Mouse (Mus musculus) adrenal gland, postnatal 25 days (tissue): ENCODE results near the gene Polr2m. TPM values are rescaled to one million over a fixed set of nuclear protein-coding genes. Genes with fewer than 3 reads are reported as not detected.
"Not testable (repeated sequence)": the region's sequence is repeated elsewhere in the genome, so short reads cannot be mapped to it uniquely, and the experiment has no call there.

Source experiments
- DNase-seq: peaks from one replicate; pipeline ENCODE4 v3.0.0; 2021; ENCODE audit warnings: mixed read lengths
- long read RNA-seq: library from polyadenylated mRNA; stranded (forward); transcript quantifications from one replicate; pipeline ENCODE4 v2.0.0, GENCODE M21; 2021
- total RNA-seq: library from RNA; stranded (reverse); gene quantifications from 2 replicates; pipeline ENCODE4 v1.2.3, GENCODE M21; 2021

Polr2m gene
- total RNA-seq, result 169 and 181 TPM in 2 replicates
- long read RNA-seq, transcript Polr2m-201 (4 exons, 2,200 nt), result major isoform, 454 of 489 reads
- long read RNA-seq, transcript Polr2m-202 (4 exons, 2,138 nt), result minor isoform, 19 of 489 reads
- long read RNA-seq, partial matches to known transcripts, result 9 of 489 reads
- long read RNA-seq, other reads (novel, unspliced or antisense), result 6 of 489 reads

DNA sequence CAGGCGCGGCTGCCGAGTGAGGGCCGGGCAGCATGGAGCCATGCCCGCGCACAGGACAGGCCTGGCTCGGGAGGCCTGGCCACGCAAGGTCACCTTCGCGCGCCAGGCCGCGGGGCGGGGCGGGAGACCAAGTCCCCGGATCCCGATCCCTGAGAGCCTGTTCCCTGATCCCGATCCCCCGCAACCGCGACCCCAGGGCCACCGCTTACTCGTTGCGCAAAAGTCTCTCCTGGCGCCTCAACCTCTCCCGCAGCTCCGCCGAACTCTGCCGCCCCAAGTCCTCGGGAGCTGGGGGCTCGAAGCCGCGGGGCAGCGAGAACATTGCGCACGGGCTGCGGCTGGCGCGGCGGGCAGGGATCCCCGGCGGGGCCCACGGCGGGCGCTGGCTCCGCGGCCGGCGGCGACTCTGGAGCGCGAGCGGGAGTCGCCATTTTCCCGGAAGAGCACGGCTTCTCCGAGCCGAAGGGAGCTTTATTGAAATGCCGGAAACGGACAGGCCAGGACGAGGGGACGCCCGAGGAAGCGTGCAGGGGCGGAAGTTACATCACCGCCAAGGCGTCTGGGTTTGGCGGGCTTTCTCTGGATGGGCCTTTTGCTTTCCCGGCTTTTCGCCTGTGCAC lies at the start of gene Polr2m:
Polr2m (minus strand) TSS at position 461 of the 620 bp plus-strand sequence.
- peak; percentile 94 for DNase-seq

DNA sequence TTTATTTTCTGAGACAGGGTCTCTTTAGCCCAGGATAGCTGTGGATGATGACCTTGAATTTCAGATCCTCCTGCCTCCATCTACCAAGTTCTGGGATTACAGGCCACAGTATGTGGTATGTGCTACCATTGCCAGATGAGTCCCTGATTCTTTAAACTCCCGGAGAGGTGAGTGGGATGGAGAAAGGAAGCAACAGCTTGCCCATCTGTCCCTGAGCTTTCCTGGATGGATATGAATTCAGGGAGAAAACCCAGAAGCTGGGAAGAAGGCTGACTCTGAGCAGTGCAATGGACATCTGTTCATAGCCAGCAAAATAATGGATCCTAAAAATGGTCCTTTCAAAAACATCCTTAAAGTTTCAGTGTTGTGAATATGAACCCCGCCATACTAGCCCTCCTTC lies 49.3 kb upstream of the Polr2m start:
- no peak for DNase-seq

DNA sequence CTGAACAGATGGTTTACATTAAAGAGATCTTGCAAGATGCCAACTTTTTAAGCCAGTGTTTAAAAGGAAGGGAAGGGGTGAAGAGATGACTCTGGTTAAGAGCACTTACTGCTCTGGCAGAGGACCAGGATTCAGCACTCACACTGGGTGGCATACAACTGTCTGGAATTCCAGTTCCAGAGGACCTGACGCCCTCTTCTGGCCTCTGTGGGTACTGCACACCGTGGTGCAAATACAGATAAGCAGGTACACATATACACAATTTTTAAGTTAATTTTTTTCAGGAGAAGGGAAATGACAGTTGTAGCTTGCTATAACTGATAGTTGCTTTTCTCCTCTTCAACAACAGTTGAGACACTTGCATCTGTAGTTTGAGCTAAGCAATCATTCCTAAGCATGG lies 44.2 kb upstream of the Polr2m start:
- no peak for DNase-seq

DNA sequence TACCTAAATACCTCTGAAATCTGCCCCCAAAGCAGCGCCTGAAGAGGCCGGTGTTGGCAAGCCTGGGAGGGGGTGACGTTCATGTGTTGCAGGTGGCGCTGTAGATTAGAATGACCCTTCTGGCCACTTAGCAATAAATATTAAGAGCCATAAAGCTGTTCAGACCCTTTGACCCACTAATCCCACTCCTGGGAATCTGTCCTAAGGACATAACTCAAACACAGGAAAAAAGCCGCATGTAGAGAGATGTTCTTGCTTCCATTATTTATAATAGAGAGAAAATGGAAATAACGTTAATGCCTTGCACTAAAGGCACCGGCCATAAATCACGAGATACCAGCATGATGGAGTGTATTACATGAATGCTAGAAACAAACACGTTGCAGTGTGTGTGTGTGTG lies 41.7 kb upstream of the Polr2m start:
- DNase-seq, result no peak

GRCm38 (mm10) chr9:71523901-71524300 lies 38.2 kb upstream of the Polr2m start:
- DNase-seq, result no peak

DNA sequence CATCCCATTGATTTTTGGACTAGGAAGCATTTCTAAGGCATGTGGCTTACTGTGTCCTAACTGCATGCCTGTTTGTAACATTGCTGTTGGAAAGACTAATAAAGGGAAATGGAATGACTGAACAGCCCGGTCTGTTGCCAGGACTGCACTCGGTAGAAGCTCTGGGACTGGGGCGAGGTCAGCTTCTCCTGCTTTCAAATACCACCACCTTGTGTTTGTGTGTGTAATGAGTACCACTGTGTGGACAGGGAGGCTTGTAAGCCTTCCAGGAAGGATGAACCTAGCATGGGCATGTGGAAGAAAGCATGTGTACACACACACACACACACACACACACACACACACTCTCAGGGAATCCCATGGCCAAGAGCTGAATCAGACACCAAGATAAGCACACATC lies 34.1 kb upstream of the Polr2m start:
- DNase-seq, result no peak

DNA sequence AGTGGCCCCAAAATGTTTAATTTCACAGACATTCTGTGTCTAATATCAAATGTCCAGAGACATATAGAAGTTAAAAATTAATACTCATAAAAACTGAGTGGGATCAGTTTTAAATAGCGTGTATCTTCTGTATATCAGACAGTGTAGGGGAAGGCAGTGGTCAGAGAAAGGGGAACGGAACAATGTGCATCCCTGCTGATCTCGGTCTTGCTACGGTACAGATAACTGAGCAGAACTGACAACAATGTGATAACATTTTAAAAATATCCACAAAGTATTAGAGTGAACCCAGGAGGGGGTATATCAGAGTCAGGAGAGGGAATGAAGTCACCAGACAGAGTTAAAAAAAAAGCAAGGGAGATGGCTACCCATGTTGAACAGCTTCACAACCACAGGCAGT lies 31.8 kb upstream of the Polr2m start:
- DNase-seq, result no peak

DNA sequence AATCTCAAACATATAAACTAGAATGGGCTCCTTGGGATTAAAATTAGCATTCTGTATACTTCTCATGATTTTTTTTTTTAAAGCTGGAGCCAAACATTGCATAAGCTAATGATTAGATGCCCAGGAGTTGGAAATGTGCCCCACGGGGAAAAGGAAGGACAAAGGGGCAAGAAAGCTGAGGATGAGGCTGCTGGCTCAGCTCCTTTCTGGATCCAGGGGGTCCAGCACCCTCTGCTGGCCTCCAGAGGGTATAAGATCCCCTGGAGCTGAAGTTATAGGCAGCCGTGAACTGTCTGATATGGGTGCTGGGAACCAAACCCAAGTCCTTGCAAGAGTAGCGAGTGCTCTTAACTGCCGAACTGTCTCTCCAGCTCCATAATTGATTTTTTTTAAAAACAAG lies 30.1 kb upstream of the Polr2m start:
- DNase-seq, result no peak

DNA sequence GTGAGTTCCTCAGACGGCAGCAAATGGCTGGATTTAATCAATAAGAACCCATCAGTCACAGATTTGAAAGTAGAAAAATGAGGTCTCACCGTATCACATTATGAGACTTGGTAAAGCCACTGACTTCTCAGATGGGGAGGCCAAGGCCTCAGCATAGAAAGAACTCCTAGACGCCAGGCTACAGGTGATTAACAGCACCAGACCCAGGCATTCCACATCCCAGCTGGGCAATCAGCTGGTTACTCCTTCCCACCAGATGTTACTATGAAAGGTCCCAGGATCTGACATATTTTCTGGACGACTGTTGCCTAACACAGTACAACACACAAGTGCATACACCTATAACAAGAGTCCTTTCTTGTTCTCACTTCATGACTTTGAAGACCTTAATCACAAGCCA lies 27.8 kb upstream of the Polr2m start:
- no peak for DNase-seq

DNA sequence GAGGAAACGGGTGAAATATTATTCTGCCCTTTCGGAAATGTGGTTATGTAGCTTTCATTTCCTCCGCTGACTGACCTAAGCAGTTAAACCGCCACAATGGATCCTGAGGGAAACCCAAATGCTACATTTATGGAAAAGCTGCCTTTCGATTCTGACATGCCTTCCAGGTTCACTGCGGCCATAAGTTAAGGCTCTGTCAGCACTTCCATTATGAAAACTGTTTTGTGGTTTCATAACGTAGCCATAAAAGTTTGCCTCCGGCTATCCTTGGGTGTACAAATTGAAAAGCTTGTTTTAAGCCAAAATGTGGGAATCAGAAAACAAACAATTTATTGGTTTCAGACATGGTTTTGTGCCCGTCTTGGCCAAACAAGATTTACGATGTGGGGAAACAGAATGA lies 27.2 kb upstream of the Polr2m start:
- DNase-seq, result no peak

- no peak for DNase-seq
Measured at GRCm38 (mm10) chr9:71498391-71499182, 12.9 kb upstream of the Polr2m start.

DNA sequence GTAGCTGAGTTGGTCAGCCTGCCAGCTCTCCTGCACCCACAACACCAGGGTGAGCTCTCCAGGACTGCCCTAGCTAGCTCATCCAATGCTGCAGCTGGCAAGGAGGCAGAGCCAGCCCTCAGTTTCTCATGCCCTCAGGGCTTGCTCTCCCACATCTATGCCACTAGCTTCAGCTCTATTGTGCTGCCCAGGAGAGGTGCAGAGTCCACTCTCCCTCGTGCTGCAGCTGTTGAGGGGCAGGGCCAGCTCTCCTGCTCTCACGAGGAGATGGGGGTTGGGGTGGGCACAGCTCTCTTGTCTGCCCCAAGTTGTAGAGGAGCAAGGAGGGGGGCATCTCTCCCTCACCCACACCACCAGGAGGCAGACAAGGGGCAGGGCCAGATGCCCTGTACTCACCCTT lies 10.9 kb upstream of the Polr2m start:
- no peak for DNase-seq

GRCm38 (mm10) chr9:71493771-71494170 lies 8.0 kb upstream of the Polr2m start:
- no peak for DNase-seq

GRCm38 (mm10) chr9:71492296-71493025 lies 6.7 kb upstream of the Polr2m start:
- DNase-seq, result no peak

GRCm38 (mm10) chr9:71490076-71490475 lies 4.3 kb upstream of the Polr2m start:
- DNase-seq, result no peak

- DNase-seq, result no peak
Measured at GRCm38 (mm10) chr9:71486127-71486526, 392 bp upstream of the Polr2m start.

DNA sequence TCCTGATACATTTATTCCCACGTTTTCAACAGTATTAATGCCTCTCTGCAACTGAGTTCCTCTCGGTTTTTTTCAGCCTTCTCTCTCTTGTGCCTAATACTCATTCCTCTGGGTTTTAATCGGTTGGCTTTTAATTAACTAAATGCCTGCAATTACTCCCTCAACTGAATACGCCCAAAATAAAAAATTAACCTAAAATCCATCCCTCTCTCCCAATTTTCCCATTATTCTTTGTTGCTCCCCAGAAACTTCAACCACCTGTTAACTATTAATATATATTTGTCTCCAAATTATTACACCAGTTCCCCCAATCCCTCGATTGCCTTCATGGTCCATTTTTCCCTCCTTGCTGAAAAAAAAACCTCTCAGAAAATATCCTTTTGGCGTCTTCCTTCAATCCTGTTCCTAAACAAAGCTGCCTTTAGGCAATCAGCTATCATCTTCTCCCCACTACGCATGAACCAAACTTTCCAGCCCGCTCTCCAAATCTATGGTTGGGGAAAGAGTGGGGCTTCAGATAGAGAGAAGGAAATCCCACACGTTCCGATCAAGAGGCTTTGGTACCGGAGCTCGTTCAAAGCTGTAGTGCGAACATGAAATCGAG lies 762 bp downstream of the Polr2m start:
- no peak for DNase-seq

DNA sequence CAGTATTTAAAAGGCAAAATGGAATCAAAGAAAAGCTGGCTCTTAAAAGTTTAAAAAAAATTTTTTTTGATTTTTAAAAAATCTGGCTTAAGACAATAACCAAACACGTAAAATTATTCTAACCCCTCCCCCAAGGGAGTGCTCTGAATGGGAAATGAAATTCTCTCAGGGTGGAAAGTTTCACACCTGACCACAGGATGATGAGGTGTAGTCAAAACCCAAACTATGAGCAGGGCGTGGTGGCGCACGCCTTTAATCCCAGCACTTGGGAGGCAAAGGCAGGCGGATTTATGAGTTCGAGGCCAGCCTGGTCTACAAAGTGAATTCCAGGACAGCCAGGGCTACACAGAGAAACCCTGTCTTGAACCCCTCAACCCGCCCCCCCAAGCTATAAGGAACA lies 1.9 kb downstream of the Polr2m start:
- not testable (repeated sequence) for DNase-seq

DNA sequence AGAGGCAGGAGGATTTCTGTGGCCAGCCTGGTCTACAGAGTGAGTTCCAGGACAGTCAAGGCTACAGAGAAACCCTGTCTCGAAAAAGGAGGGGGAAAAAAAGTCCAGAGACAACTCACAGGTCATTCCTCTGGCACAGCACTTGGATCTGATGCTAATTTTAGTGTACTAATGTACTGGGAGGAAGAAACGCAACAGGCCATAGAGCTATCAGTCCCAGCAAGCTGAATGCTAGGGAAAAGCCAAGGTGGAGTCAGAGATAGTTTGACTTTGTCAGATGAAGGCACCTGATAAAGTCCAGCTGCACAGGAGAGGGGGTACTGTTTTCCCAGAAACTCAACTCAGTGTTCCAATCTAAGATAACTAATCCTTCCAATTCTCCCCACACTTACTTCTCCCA lies 5.4 kb downstream of the Polr2m start:
- no peak for DNase-seq

DNA sequence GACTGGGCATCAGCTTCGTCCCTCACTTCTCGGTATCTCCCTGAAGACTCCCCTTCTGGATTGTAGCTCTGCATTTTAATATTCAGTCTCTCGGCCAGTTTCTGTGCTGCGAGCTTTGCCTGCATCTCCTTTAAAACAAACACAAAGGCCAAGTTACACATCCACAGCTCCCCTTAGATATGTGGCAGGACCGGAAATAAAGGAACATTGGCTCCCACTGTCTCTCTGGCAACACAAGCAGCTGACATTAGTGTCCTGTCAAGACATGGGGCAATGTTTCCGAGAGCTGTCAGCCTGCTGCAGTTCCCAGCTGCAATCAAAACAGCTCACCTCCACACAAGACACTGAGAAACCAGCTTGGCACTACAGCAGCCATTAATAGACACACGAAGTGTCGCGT lies 6.3 kb downstream of the Polr2m start:
- DNase-seq, result no peak

- no peak for DNase-seq
Measured at GRCm38 (mm10) chr9:71478596-71478995, 7.1 kb downstream of the Polr2m start.

DNA sequence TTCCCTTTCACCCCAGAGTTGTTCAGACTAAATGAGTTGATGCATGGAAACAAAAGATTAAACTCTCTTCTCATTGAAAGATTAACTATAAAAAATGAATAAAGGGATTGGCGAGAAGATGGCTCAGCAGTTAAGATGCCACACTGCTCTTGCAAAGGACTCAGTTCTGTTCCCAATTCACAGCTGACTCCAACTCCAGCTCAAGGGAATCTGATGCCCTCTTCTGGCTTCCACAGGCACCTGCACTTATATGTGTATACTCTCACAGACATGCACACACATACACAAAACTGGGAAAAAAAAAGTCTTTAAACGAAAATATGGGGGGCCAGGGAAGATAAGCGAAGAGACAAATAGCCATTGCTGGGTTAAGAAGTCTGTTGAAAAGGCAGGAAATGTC lies 9.1 kb downstream of the Polr2m start:
- DNase-seq, result no peak

DNA sequence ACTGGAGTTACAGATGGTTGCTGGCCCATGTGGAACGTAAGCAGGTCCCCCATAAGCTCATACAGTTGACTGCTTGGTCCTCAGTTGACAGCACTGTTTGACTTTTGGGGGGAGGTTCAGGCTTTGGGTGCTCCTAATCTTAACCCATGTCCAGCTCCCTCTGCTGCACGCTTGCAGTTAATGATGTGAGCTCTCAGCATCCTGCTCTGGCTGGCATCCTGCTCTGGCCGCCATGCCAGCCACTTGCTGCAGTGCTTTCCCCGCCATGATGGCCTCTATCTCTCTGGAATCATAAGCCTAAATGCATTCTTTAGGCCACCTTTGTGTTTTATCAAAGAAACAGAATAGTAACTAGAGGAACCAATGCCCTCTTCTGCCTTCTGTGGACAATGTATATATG lies 10.2 kb downstream of the Polr2m start:
- no peak for DNase-seq
